Mouse (Mus musculus) layer of hippocampus, adult 9-11 months (tissue): ENCODE measurements around the gene Otud5.
"Not testable (repeated sequence)": the region's sequence is repeated elsewhere in the genome, so short reads cannot be mapped to it uniquely, and the experiment has no call there.

Source experiments
- DNase-seq: peaks from one replicate; pipeline ENCODE4 v3.0.0; 2022

Otud5 gene

DNA sequence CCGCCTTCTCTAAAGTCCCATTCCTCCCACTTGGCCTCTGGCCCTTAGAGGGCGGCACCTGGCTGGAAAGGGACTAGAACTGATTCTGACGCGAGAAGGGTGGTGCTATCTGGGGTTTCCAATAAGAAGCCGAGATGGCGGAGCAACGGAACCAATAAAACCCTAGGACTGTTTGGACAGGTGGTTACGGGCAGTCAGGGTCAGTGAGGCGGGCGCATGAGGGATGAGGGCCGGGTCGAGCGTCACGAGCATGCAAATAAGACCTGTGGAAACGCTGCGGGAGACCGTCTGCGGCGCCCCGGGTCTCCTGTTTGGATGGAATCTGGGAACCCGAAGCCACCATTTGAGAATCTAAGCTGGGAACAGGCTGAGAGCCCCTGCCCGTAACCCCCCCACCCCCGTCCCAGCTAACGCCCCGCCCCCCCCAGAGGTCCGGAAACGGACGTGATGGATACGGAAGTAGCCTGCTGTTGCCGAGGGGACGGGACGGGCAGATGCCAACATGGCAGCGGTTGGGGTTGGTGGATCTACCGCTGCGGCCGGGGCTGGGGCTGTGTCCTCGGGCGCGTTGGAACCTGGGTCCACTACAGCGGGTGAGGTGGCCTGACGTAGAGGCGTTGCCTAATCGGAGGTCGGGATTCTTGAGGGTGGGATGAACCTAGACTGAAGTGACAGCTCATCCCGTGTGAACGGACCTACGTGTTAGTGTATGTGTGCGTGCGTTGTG lies 42.8 kb downstream of the Otud5 start, which contains the start of gene Slc35a2:
Gene Slc35a2 (plus strand): TSS at position 188 of the 727 bp plus-strand sequence.
- DNase-seq: peak; percentile 91

DNA sequence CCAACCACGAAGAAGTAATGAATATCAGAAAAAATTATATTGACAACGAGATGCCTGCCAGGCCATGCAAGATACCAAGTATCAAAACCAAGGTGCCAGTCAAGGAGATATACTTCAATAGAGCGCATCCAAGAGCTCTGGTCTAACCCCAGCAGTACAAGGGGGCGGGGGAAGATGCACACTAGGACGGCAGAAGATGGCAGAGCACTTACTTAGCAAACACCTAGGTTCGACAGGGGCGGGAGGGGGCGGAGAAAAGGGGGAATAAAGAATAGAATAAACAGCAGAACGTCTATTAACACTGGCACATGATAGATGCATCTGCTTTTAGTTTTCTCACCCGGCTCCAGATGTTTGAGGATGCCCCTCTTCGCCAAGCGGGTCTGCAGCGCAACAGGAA lies 57.0 kb downstream of the Otud5 start:
- no peak for DNase-seq

DNA sequence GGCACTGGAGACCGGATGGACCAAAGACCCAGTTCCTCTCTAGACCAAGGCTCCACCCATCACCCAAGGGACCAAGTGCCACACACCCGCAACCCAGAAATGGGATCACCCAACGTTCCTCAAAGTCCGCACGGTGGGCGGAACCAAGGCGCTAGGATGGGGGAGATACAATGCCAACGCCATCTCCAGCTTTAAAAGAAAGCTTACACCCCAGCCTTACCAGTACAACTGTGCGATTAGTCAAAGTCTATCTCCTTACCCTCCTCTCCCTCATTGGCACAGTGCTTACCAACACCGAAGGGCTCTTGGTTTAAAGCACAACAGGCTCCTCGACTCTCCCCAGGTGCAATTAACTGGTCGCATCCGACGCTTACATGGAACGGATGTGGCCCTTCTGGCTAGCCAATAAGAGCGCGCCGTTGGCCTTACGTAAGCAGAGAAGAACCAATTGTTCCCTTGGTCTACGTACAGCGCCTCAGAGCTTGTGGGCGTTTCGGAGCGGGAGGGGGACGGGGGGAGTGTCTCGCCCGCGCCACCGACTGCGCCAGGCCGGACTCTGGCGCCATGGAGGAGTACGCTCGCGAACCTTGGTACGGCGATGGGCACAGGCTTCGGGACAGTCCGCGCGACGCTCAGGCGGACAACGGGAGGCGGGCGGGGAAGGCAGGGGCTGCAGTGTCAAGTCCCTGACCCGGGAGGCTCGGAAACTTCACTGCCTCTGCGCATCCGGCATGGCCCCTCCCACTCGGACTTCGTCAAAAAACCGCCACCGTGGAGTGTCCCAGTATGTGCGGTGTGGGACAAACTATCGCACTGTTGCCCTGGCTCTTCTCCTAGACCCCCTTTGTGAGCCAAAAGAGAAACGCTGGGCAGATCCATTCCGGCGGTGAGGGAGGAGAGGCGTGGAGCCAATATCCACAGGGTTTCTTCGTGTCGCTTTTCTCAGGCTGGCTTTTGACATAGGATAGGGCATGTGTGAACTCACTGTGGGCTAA lies 58.0 kb downstream of the Otud5 start, which contains the start of the genes Pqbp1 and Timm17b:
Gene Pqbp1 (minus strand): TSS at position 390 of the 995 bp plus-strand sequence.
Gene Timm17b (plus strand): TSS at position 478 of the 995 bp plus-strand sequence.
- DNase-seq: peak; percentile 94

DNA sequence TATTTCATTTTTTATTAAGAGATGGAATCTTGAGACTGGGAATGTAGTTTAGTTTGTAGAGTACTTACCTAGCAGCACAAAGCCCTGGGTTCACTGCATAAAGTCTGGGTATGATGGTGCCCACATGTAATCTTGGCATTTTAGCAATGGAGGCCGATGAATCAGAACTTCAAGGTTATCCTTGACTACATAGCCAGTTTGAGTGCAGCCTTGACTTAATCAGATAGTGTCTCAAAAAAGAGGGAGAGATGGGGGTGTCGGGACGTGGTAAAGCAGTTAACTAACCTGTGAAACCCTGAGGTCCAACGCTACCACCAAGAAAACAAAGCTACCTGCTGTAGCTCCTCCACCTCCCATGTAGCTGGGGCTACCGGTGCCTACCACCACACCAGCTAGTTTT lies 63.3 kb downstream of the Otud5 start:
- no peak for DNase-seq

DNA sequence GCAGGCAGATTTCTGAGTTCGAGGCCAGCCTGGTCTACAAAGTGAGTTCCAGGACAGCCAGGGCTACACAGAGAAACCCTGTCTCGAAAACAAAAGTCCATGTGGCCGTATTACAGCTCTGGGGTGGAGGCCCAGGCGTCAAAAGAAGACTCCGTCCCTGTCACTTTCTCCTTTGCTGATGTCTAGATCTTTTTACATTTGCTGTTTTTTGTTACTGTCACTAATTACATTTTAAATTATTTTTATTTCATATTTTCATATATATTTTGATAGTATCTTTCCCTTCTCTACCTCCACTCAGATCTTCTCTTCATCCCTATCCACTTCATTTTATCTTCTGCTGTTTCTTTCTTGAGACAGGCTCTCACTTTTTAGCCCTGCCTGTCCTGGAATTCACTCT lies 66.6 kb downstream of the Otud5 start, which contains the start of gene Gm10491:
Gene Gm10491 (minus strand): TSS at position 101 of the 400 bp plus-strand sequence.
- no peak for DNase-seq

DNA sequence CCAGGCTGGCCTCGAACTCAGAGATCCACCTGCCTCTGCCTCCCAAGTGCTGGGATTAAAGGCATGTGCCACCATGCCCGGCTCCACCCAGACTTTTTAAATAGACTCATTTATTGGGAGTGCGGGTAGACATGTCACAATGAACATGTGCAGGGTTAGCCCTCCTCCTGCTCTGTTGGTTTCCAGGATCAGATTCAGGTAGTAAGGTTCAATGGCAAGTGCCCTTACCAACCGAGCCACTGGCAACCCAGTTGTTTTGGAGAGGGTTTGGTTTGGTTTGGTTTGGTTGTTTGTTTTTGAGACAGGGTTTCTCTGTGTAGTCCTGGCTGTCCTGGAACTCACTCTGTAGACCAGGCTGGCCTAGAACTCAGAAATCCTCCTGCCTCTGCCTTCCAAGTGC lies 68.1 kb downstream of the Otud5 start, which contains the start of gene Gm10490:
Gene Gm10490 (plus strand): TSS at position 301 of the 400 bp plus-strand sequence.
- not testable (repeated sequence) for DNase-seq

DNA sequence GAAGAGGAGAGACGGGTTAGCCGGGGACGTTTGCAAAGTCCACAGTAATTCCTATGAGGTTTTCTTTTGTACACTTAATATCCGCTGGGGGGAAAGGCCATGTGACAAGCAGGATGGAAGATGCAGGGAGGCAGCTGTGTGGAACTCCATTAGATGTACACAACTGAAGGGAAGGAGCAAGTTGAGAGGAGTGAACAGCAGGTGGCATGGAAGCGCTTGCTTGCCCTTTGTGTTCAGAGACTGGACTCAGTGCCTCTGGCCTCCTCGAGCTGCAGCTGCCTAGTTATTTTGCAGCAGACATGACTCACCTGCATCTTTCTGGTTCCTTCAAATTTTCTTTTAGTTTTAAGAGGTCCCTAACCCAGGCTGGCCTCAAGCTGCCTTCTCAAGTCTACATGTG lies 69.3 kb downstream of the Otud5 start:
- DNase-seq: no peak

DNA sequence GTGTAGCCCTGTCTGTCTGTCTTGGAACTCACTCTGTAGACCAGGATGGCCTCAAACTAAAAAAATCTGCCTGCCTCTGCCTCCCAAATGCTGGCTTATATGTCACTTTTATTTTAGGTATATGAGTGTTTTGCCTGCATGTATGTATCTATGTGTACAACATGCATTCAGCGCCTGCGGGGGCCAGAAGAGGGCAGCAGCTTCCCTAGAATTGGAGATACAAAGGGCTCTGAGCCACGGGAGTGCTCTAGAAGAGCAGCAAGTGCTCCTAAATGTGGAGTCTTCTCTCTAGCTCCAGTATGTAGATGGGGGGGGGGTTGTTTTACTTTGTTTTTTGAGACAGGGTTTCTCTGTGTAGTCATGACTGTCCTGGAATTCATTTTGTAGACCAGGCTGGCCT lies 74.5 kb downstream of the Otud5 start:
- DNase-seq: not testable (repeated sequence)

DNA sequence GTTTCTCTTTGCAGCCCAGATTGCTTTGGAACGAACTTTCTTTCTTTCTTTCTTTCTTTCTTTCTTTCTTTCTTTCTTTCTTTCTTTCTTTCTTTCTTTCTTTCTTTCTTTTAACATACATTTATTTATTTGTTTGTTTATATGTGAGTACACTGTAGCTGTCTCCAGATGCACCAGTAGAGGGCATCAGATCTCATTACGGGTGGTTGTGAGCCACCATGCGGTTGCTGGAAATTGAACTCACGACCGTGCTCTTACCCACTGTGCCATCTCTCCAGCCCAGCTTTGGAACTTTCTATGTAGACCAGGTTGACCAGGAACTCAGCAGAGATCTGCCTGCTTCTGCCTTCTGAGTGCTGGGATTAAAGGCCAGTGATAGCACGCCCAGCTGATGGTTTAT lies 76.8 kb downstream of the Otud5 start:
- DNase-seq: not testable (repeated sequence)

DNA sequence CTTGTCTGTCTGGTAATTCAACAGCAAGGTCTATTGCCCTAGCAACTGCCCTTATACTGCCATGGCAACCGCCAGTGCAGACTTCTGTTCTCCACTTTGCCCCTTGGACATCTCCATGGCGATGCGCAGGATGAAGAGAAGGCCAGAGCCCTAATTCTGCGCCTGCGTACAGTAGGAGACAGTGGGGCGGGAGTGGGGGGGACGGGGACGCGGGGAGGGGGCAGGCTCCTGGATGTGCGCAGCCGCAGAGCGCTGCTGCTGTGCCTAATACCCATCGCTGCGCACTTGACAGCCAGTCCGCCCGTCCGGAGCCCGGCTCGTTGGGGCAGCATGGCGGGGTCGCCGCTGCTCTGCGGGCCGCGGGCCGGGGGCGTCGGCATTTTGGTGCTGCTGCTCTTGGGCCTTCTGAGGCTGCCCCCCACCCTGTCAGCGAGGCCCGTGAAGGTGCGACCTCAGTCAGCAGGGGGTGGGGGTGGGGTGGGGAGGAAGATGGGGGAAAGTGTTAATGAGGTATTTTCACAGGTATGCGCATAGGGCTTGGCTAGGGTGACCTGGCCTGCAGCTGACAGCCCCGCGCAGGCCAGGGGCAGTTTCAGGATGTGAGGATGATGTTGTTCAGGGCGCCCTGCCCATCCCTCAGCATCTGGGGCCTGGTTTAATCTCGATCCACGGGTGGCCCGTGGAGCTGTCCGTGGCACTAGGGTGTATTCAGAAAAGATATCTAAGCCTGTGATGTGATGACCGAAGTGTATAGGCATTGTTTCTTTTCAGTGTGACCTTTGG lies 78.6 kb downstream of the Otud5 start, which contains the start of gene Pcsk1n:
Gene Pcsk1n (plus strand): TSS at position 222 of the 783 bp plus-strand sequence.
- DNase-seq: peak; percentile 51

DNA sequence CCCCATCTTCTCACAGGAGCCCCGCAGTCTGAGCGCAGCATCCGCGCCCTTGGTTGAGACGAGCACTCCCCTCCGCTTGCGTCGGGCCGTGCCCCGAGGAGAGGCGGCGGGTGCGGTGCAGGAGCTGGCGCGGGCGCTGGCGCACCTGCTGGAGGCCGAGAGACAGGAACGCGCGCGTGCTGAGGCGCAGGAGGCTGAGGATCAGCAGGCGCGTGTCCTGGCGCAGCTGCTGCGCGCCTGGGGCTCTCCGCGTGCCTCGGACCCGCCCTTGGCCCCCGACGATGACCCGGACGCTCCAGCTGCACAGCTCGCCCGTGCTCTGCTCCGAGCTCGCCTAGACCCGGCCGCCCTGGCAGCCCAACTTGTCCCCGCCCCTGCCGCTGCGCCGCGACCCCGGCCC lies 80.9 kb downstream of the Otud5 start:
- DNase-seq: no peak
